In genomic region chr11:64396331-64396881, GRCm38 (mm10) we compare ENCODE assay signal across 8 mouse cellular contexts. TPM values are rescaled to one million over a fixed set of nuclear protein-coding genes. Genes with fewer than 3 reads are reported as not detected.
A peak's percentile ranks its signal among the peaks of the same experiment; 100 is the strongest.
DNase-seq lines count a peak whose midpoint lies in the region; ATAC-seq and TF ChIP-seq lines count a peak whose summit lies in the region.

No protein-coding gene starts in this region.

- no peak for TF ChIP-seq CTCF in cerebellum, adult 2 months (IDR thresholded peaks at IDR 0.05; ENCODE audit: borderline replicate concordance, insufficient read depth, low read depth, low read length)
- TF ChIP-seq CTCF in hindbrain, postnatal 0 days (IDR thresholded peaks at IDR 0.05; ENCODE audit: low read depth) = peak; percentile 35; the same call in 1 of the 2 replicates

- no peak overlapping the region for H3K4me3 ChIP-seq in cerebellum, adult 2 months (replicated peaks; ENCODE audit: insufficient read depth, low read depth, low read length)
- H3K4me3 ChIP-seq in hindbrain, postnatal 0 days (ENCODE audit: low read length) = no peak overlapping the region
- no peak overlapping the region for H3K4me3 ChIP-seq in liver, embryonic 12.5 days

- peak; percentile 99 for ATAC-seq in frontal cortex, adult (ENCODE audit: low TSS enrichment)
- ATAC-seq in hindbrain, postnatal 0 days = peak; percentile 92
- no peak for ATAC-seq in liver, embryonic 12.5 days

- no peaks in the 10 kb centered on the region for H3K36me3 ChIP-seq in hindbrain, postnatal 0 days (ENCODE audit: insufficient read depth, low read length)
- H3K36me3 ChIP-seq in liver, embryonic 12.5 days = no peaks in the 10 kb centered on the region

- no peaks in the 10 kb centered on the region; the same call in 1 of the 2 replicates for H3K27me3 ChIP-seq in cerebellum, adult 2 months (ENCODE audit: control insufficient read depth, insufficient read depth, low read length)
- no peaks in the 10 kb centered on the region for H3K27me3 ChIP-seq in hindbrain, postnatal 0 days (ENCODE audit: insufficient read depth, low read length)
- no peaks in the 10 kb centered on the region for H3K27me3 ChIP-seq in liver, embryonic 12.5 days (replicated peaks)

- 5% methylated on average over 7 of the region's 7 CpGs for WGBS in cerebellum, adult 2 months
- 4% methylated on average over 7 of the region's 7 CpGs for WGBS in hindbrain, postnatal 0 days
- WGBS in liver, embryonic 12.5 days (ENCODE audit: insufficient replicate concordance) = 18% methylated on average over 7 of the region's 7 CpGs

- DNase-seq in cerebellum, adult 2 months = no peak
- no peak for DNase-seq in cerebellum, postnatal 36 days
- DNase-seq in Muller cell, postnatal 12 days (ENCODE audit: inconsistent ontology term) = peak; percentile 25
- DNase-seq in hindbrain, postnatal 0 days (ENCODE audit: low spot score) = peak; percentile 81
- DNase-seq in right cerebral cortex, adult 2 months (ENCODE audit: low spot score in 2 of 2) = peak; percentile 81 to 84
- no peak for DNase-seq in ovary, adult 18-20 months (ENCODE audit: low spot score)

- 0 out of 2 replicates have a peak overlapping the region, but pooled peaks have one; percentile 36 for H3K27ac ChIP-seq in cerebellum, adult 2 months (ENCODE audit: insufficient read depth, low read length)
- H3K27ac ChIP-seq in hindbrain, postnatal 0 days = peak overlapping the region; percentile 11; the same call in 1 of the 2 replicates
- H3K27ac ChIP-seq in liver, embryonic 12.5 days = no peak overlapping the region

- no peak for TF ChIP-seq POLR2A in cerebellum, adult 2 months (IDR thresholded peaks at IDR 0.05; ENCODE audit: borderline replicate concordance, insufficient read depth, low read length)

- 0 out of 2 replicates have a peak, but pooled peaks cover 5% of the 10 kb centered on the region for H3K4me1 ChIP-seq in cerebellum, adult 2 months (ENCODE audit: control insufficient read depth, insufficient read depth, low read length)
- H3K4me1 ChIP-seq in hindbrain, postnatal 0 days (ENCODE audit: insufficient read depth, low read length) = peaks cover 17% of the 10 kb centered on the region
- no peaks in the 10 kb centered on the region for H3K4me1 ChIP-seq in liver, embryonic 12.5 days

- H3K9me3 ChIP-seq in hindbrain, postnatal 0 days (ENCODE audit: low read length) = no peaks in the 10 kb centered on the region
- H3K9me3 ChIP-seq in liver, embryonic 12.5 days (replicated peaks) = no peaks in the 10 kb centered on the region

- H3K9ac ChIP-seq in hindbrain, postnatal 0 days (replicated peaks; ENCODE audit: low read length) = 0 out of 2 replicates have a peak overlapping the region, but pooled peaks have one; percentile 1
- H3K9ac ChIP-seq in liver, embryonic 12.5 days = no peak overlapping the region

- peak overlapping the region; percentile 44 for H3K4me2 ChIP-seq in hindbrain, postnatal 0 days (ENCODE audit: low read depth, low read length)
- H3K4me2 ChIP-seq in liver, embryonic 12.5 days = peak overlapping the region; percentile 0; the same call in 1 of the 2 replicates

RNA-seq across cellular contexts. Expression of gene Hs3st3a1, which starts 38.7 kb away (rescaled TPM):
- 0.72 and 0.76 TPM in 2 replicates for polyA plus RNA-seq in cerebellum, adult 2 months (2012; rRNA removed)
- 3.0 and 4.7 TPM in 2 replicates for total RNA-seq in hindbrain, postnatal 0 days (2014; rRNA removed)
- 0.54 and 0.80 TPM in 2 replicates for polyA plus RNA-seq in hindbrain, postnatal 0 days (2015; fragmentation: Nextera tagmentation; extraction: Ambion mirVana)
- polyA plus RNA-seq in liver, embryonic 12.5 days (2016; fragmentation: Nextera tagmentation; extraction: Ambion mirVana) = 0.62 and 0.87 TPM in 2 replicates

RNA-seq across cellular contexts. Expression of gene F930015N05Rik, which starts 40.0 kb away (rescaled TPM):
- 0.25 and 0.55 TPM in 2 replicates for polyA plus RNA-seq in cerebellum, adult 2 months (2012; rRNA removed)
- 0.99 and 1.4 TPM in 2 replicates for total RNA-seq in hindbrain, postnatal 0 days (2014; rRNA removed)
- 1.3 and 1.5 TPM in 2 replicates for polyA plus RNA-seq in hindbrain, postnatal 0 days (2015; fragmentation: Nextera tagmentation; extraction: Ambion mirVana)
- 0.12 and 0.77 TPM in 2 replicates for polyA plus RNA-seq in liver, embryonic 12.5 days (2016; fragmentation: Nextera tagmentation; extraction: Ambion mirVana)

Comparison
In these comparisons a context has a peak if more than half of its experiments do, and no peak if none do; other contexts are left out.
1. DNase-seq: peak in Muller cell, postnatal 12 days (single experiment), hindbrain, postnatal 0 days (single experiment) and right cerebral cortex, adult 2 months (2 of 2); none in cerebellum, adult 2 months (0 of 2), cerebellum, postnatal 36 days (0 of 2) and ovary, adult 18-20 months (single experiment).